Mouse (Mus musculus) spleen, adult 2 months (tissue): Measurements from ENCODE around the gene Lrrc8c.

ENCODE experiments used
- CTCF ChIP-seq: fragments of 200-500 bp; IDR thresholded peaks from 2 replicates; pipeline ENCODE4 v1.5.1; 2011; ENCODE audit warnings: mild to moderate bottlenecking, inconsistent platforms; ENCODE audit not compliant: insufficient read depth, insufficient read length, insufficient replicate concordance; ENCODE audit errors: extremely low read depth
- POLR2A ChIP-seq: fragments of 200-500 bp; IDR thresholded peaks from 2 replicates; pipeline ENCODE4 v1.6.1; 2011; ENCODE audit warnings: low read depth, low read length, inconsistent platforms

DNA sequence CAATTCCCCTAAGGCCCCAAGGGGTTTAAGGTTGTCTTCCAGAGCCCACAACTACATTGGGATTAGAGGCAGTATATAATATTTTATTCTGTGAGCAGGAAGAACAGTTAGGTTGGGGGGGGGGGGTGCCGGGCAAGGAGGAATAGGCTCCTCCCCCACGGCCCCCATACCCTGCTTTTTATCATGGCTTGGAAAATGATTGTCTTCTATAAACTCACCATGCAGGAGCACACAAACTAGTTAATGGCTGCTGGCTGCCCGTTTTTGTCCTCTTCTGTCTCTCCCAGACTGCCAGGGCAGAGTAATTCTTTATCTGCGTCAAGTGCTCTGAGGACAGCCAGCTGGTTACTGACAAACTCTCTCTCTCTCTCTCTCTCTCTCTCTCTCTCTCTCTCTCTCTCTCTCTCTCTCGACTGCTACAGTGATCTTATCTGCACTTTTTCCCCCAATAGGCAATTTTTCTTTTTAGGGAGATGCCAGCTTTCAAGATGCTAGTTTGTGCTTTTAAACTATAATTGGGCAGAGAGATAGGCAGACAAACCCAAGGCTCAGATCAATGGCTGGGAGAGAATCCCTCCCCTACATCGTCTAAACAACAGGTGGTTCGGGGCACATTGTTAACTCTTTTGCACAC is 1.1 kb upstream of the Lrrc8c start:
- TF ChIP-seq POLR2A (no peak), CTCF (no peak)
